Mouse (Mus musculus) myocyte (in vitro differentiated cells): ENCODE results near the gene Ccna2.

Experiments used
- CEBPB ChIP-seq: IDR thresholded peaks from 2 replicates; pipeline ENCODE4 v1.6.1; 2011; ENCODE audit warnings: mild to moderate bottlenecking, moderate library complexity; ENCODE audit not compliant: poor library complexity, insufficient read depth, severe bottlenecking
- E2F4 ChIP-seq: IDR thresholded peaks from one replicate; pipeline ENCODE4 v1.6.1; 2011; ENCODE audit warnings: mild to moderate bottlenecking, control low read depth, moderate library complexity; ENCODE audit not compliant: insufficient read depth
- MAX ChIP-seq: IDR thresholded peaks from one replicate; pipeline ENCODE4 v1.6.1; 2011; ENCODE audit warnings: low read depth, mild to moderate bottlenecking, control low read depth
- POLR2A ChIP-seq: IDR thresholded peaks from one replicate; pipeline ENCODE4 v1.6.1; 2011; ENCODE audit warnings: low read depth, mild to moderate bottlenecking, control low read depth, moderate library complexity; ENCODE audit not compliant: insufficient read length
- POLR2AphosphoS2 ChIP-seq: IDR thresholded peaks from one replicate; pipeline ENCODE4 v1.6.1; 2011; ENCODE audit warnings: low read depth, control low read depth; ENCODE audit not compliant: insufficient read length
- REST ChIP-seq: IDR thresholded peaks from one replicate; pipeline ENCODE4 v1.6.1; 2011; ENCODE audit warnings: mild to moderate bottlenecking, control low read depth, moderate library complexity; ENCODE audit not compliant: insufficient read depth, insufficient read length
- TCF12 ChIP-seq: IDR thresholded peaks from one replicate; pipeline ENCODE4 v1.6.1; 2011; ENCODE audit warnings: mild to moderate bottlenecking, control low read depth; ENCODE audit not compliant: poor library complexity, insufficient read depth, severe bottlenecking
- USF1 ChIP-seq: IDR thresholded peaks from one replicate; pipeline ENCODE4 v1.6.1; 2011; ENCODE audit warnings: low read depth, mild to moderate bottlenecking, control low read depth, moderate library complexity

DNA sequence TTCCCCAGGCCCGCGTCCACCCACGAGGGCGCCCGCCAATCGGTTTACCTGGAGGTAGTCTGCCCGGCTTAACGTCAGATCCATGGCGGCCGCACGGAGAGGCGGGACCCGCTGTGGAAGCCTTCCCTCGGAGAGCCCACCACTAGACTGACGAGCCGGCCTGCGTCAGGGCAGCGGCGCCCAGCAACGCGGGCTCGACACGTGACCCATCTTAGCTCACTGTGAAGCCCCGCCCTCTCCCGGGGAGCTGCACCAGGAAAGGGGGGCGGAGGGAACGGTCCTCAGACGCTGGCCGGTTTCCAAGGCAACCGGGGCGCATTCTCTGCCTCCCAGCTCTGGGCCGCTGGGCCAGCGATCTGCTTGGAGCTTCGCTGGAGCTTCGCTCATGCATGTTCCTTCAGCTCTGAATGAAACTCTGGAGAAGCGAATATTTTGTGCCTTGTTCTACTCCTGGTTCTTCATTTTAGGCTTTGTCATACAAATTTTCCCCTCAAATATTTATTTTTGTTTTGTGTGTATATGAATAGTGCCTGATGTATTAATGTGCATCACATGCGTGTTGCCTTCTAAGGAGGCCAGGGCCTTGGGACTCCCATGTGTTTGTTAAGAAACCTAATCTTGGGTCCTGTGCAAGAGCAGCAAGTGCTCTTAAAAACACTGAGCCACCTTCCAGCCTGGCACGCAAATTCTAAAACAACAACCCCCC is 41.4 kb upstream of the Ccna2 start, which contains the start of gene Bbs7:
- TF ChIP-seq MAX, result no peak
- TF ChIP-seq POLR2A, result peak; percentile 82
- no peak for TF ChIP-seq REST
- TF ChIP-seq CEBPB, result no peak
- TF ChIP-seq E2F4, result no peak
- TF ChIP-seq USF1, result peak; percentile 81
- peak; percentile 67 for TF ChIP-seq POLR2AphosphoS2
- no peak for TF ChIP-seq TCF12
